Mouse (Mus musculus) kidney, adult 9 months (tissue): ENCODE results near the gene Fthl17e.
A peak's percentile ranks its signal among the peaks of the same experiment; 100 is the strongest.
"Not testable (repeated sequence)": the region's sequence is repeated elsewhere in the genome, so short reads cannot be mapped to it uniquely, and the experiment has no call there.

Experiments
- DNase-seq: peaks from one replicate; pipeline ENCODE4 v3.0.0; 2022

Gene Fthl17e

DNA sequence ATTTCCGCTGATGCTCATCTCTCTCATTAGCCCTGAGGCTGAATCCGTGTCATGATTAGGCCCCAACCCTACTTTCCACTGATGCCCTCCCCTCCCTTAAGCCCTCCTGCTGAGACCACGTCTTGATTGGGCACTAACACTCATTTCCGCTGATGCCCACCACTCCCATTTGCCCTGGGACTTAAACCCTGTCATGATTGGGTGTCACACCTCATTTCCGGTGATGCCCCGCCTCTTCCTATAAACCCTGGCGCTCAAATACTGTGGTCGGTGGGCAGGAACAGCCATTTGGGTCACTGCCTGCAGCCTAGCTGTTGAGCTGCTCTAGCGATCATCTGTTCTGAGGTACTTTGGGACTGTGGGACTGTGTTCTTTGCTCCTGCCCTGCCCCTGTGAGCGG is at the start of gene Fthl17e:
Gene Fthl17e (plus strand): TSS at position 301 of the 400 bp plus-strand sequence.
- not testable (repeated sequence) for DNase-seq

DNA sequence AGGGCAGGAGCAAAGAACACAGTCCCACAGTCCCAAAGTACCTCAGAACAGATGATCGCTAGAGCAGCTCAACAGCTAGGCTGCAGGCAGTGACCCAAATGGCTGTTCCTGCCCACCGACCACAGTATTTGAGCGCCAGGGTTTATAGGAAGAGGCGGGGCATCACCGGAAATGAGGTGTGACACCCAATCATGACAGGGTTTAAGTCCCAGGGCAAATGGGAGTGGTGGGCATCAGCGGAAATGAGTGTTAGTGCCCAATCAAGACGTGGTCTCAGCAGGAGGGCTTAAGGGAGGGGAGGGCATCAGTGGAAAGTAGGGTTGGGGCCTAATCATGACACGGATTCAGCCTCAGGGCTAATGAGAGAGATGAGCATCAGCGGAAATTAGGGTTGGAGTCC is 46.6 kb upstream of the Fthl17e start, which contains the start of gene Fthl17d:
Gene Fthl17d (minus strand): TSS at position 101 of the 400 bp plus-strand sequence.
- DNase-seq = not testable (repeated sequence)

DNA sequence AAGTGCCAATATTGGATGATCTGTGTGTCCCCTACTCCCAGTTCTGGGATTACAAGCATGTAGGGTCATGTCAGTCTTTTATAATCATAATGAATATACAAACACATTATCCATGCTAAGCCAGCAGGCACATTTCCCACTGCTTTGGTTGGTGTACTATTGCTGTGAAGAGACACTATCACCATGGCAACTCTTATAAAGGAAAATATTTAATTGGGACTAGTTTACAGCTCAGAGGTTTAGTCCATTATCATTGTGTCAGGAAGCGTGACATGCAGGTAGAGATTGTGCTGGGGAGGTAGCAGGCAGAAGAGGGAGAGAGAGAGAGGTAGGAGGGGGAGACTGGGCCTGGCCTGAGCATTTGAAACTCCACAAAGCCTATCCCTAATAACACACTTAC is 17.2 kb upstream of the Fthl17e start:
- DNase-seq = no peak

DNA sequence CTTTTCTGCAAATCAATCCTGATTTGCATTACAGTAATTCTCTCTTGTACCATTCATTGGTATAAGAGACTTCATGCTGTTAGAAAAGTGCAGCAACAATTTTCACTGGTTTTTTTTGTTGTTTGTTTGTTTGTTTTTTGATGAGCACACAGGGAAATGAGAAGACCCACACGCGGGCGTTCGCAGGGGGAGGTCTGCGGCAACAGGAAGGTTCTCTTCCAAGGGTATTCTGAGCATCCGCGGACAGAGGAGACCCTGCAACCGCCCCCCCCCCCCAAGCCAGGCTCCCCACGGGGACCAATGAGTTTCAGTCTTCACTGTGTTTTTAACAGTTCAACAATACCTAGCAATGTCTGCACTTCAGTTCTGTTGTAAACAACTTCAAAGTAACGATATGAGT is 13.8 kb upstream of the Fthl17e start:
- DNase-seq = no peak

DNA sequence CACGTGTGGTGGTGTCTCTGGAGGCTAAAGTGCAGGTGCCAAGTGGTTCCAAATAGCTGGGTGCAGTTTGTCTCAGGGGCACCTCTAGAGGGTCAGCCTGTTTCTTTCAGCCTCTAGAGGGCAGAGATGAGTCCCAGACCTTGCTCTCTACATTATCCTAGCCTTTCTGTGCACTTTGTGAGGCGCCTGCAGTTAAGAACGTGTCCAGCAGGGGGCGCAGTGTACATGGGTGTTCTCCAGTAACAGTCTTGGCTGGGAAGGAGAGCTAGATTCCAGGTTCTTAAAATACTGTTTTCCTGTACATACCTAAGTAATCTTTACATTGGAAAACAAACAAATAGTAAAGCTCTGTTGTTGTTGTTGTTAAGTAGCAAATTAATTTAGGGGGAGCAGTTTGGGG is 8.3 kb downstream of the Fthl17e start:
- DNase-seq = peak; percentile 67

DNA sequence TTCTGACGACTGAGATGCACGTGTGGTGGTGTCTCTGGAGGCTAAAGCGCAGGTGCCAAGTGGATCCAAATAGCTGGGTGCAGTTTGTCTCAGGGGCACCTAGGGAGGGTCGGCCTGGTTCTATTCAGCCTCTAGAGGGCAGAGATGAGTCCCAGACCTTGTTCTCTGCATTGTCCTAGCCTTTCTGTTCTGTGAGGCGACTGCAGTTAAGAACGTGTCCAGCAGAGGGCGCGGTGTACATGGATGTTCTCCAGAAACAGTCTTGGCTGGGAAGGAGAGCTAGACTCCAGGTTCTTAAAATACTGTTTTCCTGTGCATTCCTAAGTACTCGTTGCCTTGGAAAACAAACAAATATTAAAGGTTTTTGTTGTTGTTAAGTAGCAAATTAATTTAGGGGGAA is 27.7 kb downstream of the Fthl17e start:
- DNase-seq = peak; percentile 82

DNA sequence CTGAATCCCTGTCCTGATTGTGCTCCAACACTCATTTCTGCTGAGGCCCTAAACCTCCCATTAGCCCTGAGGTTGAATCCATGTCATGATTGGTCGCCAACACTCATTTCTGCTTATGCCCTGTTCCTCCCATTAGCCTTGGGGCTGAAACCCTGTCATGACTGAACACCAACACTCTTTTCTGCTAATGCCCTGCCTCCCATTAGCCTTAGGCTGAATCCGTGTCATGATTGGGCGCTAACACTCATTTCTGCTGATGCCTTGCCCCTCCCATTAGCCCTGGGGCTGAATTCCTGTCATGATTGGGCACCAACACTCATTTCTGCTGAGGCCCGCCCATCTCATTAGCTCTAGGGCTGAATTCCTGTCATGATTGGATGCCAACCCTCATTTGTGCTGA is 28.8 kb downstream of the Fthl17e start:
- no peak for DNase-seq

DNA sequence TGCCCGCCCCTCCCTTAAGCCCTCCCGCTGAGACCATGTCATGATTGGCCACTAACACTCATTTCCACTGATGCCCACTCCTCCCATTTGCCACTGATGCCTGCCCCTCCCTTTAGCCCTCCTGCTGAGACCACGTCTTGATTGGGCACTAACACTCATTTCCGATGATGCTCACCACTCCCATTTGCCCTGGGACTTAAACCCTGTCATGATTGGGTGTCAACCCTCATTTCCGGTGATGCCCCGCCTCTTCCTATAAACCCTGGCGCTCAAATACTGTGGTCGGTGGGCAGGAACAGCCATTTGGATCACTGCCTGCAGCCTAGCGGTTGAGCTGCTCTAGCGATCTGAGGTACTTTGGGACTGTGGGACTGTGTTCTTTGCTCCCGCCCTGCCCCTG is 29.4 kb downstream of the Fthl17e start, which contains the start of gene Fthl17f:
Gene Fthl17f (plus strand): TSS at position 301 of the 400 bp plus-strand sequence.
- DNase-seq = not testable (repeated sequence)

DNA sequence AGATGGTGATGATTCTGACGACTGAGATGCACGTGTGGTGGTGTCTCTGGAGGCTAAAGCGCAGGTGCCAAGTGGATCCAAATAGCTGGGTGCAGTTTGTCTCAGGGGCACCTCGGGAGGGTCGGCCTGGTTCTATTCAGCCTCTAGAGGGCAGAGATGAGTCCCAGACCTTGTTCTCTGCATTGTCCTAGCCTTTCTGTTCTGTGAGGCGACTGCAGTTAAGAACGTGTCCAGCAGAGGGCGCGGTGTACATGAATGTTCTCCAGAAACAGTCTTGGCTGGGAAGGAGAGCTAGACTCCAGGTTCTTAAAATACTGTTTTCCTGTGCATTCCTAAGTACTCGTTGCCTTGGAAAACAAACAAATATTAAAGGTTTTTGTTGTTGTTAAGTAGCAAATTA is 44.4 kb downstream of the Fthl17e start:
- DNase-seq = peak; percentile 85
